ENCODE assay signal across 1 mouse cellular context in the genomic region with DNA sequence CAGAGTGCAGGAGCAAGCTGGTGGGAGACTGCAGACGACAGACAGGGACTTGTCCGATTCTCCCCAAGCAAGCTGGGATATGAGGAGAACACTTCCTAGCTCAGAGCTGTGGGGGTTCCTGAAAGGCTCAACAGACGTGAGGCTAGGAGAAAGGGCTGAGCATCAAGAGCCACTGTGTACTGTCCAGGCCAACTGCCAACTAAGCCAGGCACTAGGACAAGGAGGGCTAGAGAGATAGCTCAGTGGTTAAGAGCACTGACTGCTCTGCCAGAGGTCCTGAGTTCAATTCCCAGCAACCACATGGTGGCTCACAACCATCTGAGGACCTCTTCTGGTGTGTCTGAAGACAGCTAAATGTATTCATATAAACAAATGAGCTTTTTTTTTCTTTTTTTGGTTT.
TF ChIP-seq lines count a peak whose summit lies in the region.

No protein-coding gene starts in this region.

TF ChIP-seq in MEL, 35 proteins besides CTCF, POLR2A, EP300 and RAD21:
- TF ChIP-seq MEF2A (IDR thresholded peaks at IDR 0.05; ENCODE audit: extremely low read depth, insufficient replicate concordance, low read depth, low read length, poor library complexity, severe bottlenecking) (no peak), TBP (IDR thresholded peaks at IDR 0.05; ENCODE audit: low read depth, low read length) (peak; percentile 98), TAL1 (IDR thresholded peaks at IDR 0.05; ENCODE audit: low read length) (0 out of 2 replicates have a peak, but pooled peaks have one; percentile 21)
